Mouse (Mus musculus): Measurements from ENCODE around the gene Hoxa5. TPM values are rescaled to one million over a fixed set of nuclear protein-coding genes. Genes with fewer than 3 reads are reported as not detected.
A peak's percentile ranks its signal among the peaks of the same experiment; 100 is the strongest.

The Hoxa5 gene
- polyA plus RNA-seq, 2 experiments from 2014 or later: not detected

DNA sequence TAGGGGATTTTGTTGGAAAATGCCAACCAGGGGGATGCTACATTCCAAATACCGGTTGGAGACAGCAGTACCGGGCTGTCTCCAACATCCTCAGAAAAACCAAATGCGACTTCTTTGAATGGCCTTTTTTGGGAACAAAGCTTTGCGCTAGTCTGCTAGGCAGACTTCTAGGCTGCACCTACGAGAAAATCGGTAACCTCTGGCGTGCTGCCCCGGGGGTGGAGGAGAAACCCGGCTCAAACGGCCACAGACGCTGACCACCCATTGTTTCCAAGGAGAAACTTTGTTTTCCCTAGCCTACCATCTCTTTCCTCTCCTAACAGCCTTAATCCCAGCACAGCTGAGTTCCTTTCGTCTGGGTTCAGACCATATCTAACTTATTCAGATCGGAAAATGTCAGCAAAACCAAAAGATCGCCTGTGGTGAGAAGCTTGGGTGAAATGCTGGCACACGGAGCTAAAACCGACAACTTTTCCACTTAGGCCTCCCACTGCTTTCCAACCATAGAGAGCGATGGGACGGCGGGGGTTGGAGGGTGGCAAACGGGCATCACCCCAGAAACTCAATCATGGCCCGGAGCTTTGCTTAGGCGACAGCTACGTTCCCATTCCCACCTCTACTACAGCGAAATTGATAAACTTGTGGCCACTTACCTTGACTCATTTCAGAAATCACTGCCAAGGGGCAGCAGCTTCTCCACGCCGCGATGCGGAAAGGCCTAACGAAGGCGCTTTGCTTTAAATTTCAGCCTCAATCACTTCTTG is 35.4 kb upstream of the Hoxa5 start:
- ATAC-seq: peak; percentile 7

DNA sequence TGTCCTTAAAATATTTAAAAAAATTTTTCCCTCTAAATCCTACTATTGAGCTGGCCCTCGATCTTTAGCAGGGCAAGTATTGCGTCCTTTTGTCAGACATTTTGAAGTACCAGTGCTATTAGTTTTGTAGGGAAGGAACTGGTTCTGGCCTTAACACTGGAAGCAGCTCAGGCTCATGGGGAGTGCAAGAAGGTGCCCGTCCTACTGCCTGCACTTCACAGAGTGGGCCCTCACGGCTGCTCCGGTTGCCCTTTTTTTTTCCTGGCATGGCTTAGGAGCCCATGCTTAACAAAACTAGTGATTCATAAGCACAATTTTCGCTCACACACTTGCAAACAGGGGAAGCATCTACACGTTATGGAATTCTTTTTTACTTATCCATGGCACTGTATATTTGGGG is 34.6 kb upstream of the Hoxa5 start:
- no peak for ATAC-seq

DNA sequence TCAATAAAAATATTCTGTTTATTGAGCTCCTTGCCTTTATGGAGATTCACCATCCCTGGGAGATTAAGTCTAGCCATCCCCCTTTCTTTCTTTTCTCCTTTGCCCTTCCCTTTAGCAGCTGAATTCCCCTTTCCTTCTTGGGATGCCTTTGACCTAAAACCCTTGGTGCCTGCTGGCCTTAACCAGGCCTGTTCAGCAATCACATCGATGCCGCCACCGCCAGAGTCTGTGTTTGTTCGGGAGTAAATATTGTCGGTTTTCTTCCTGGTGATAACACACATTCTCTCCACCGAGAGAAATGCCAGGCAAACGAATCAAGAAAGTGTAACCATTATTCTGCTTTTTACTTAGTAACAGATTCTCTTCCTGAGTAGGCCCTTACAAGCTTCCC is 33.8 kb upstream of the Hoxa5 start:
- no peak for ATAC-seq

DNA sequence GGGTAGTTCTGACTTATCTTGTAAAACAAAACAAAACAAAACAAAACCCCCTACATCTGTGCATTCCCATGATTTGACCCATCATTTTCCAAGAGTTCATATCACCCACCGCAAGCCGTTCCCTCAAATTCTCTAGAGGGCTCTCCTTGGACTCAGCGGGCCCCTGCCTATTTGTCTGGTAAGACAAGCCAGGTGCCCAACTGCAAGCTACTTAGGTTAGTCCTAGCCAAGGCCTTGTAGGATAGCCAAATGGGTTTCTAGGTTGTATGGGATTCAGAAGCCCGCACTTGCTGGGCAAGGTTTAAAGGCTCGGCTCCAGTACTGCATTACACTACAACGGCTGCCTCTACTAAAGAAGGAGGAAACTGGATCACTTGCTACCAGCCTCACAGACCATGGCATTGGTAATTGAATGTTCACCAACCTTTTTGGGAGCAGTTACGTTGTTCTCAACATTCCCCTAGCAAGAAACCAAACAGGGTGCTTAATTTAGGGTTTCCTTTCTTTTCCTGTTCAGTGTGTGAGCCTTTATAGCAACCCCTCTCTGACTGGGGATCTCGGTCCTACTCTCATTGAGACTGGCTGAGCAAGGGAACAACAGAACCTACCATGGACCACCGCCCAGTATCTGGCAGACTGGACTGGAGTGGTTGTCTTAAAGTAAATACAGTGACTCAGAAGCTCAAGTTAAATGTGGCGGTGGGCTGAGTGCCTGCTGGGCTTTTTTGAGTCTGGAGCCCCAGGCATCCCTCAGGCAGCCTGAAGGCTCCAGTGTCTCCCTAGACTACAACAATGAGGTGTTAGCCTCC is 33.2 kb upstream of the Hoxa5 start:
- ATAC-seq: no peak

DNA sequence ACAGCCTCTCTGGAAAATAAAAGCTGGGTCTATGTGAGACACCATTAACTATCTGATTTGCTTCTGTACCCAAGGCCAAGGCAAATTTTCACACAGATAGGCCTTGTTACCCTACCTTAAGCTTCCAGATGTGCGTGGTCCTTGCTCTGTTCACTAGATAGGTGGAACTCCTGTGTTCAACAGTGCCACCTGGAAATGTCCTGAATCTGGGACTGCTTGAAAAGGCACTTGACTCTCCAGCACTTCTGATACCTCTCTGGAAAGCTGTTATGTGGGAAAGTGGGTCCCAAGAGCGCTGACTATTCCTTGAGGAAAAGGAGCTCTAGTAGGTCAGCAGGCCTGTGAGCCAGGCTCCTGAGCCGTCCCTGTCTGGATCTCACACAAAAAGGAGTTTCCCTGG is 32.4 kb upstream of the Hoxa5 start:
- no peak for ATAC-seq

DNA sequence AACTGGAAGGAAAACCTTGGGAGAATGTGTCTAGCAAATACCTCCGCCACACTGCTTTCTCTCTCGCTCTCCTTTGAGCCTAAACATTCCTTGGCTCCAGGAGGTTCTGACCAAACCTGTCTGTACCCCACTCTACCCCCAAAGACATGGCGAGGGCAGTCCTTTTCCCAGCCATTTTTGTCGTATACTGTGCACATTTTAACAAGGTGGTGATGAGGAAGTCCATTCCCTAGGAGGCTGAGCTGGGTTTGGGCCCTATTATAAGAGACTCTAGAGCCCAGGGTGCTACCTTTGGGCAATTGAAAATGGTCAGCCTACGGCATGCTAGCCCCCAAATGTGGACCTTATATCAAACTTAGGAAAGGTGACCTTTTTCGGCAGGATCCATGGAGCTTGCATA is 31.5 kb upstream of the Hoxa5 start:
- ATAC-seq: no peak

DNA sequence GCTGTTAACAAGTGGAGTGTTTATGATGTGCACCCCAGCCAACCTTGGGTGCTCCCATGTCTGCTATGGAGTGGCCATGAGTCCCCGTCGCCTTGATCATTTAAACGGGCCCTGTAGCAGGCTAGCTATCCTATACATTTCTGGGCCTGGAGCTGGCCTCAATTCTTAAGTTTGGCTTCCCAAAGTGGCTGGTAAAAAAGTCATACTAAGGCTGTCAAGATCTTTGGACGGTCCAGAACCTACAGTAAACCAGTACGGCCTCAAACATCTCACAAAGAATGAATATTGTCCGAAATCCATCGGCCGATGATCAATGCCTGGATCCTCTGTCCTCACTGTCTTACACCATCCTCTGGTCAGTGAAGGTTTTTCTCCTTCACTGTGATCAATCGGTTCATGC is 30.9 kb upstream of the Hoxa5 start:
- no peak for ATAC-seq

DNA sequence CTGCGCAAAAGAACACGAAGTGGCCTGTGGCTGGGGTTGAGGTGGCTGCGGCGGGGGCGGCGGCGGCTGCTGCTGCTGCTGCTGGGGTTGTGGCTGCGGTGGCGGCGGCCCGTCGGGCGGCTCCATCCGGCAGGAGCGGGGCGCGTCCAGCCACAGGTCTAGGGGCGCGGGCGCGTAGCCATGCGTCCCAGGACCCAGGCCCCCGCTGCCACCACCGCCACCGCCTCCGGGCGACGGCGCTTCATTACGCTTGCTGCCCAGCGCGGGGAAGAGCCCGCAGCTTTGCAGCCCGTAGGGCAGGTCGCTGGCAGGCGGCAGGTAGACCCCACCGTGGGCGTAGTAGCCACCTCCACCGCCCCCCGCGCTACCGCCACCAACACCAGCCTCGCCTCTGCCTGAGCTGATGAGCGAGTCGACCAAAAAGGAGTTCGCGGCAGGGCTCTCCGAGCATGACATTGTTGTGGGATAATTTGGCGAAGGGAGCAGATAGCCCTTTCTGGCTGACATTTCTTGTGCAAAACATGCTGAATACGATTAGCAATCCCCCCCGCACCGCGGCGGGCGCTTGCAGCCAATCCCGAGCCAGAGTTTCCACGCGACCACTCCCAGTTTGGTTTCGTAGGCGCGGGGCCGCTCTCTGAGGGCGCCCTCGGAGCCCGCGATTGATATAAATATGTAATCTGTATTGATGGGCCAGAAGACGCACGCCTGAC is 30.2 kb upstream of the Hoxa5 start:
- ATAC-seq: no peak

DNA sequence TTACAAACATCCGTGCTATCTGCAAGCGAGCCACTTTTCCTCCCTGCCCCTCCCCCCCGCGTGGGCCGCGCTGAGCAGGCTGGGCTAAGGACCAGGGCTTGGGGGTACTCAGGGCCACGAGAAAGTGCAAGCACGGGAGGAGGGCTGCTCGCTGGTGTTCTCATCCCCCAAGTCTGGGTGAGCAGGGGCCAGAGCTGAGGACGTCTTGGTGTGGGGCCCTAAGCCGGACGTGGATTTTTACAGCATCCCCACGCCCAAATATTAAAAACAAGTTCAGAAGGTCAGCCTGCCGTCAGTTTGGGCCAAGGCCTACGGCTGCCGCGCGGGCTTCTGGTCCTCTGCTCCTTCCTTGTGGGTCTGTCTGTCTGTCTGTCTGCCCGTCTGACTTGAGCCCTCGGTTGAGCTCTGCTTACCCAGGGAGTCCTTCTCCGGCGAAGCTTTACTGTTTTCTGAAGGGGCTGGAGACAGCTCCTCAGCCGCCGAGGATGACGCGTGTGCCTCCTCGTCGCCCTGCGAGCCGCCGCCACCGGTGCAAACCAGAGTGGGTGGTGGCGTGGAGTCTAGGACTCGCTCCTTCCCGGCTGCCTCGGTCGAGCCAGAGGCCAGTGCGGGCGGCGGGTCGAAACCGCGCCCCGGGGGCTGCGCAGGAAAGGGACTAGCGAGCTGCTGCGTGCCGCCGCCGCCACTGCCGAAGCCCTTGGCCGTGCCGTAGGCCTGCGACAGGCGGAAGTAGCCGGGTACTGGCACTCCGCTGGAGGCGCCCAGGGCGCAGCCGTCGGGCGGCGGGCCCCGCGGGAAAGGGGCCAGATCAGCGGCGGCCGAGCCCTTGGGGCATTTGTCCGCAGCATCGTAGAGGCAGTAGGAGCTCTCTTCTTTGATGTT is 29.4 kb upstream of the Hoxa5 start:
- no peak for ATAC-seq

DNA sequence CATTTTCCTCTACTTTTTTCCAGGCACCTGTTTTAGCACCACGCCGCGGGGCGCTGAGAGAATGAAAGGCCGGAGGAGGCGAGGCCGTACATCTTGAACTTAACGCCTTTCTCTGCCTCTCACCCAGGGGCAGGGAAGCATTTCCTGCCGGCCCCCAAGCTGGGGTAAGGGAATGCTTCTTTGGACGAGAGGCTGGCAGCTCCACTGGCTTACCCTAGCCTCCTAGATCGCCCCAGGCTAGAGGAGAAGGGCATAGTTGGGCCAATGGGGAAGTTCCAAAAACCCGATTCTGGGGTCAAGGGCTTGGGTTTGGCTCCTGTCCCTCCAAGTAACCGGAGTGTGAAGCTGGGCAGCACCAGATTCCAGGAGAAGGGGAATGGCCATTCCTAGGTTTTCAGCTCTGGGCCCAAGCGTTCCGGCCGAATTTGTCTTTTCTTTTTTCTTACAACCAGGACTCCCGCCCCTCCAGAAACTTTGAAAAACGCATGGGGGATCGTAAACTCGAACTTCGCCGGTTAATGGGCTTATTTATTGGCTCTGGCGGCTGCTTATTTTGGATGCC is 28.7 kb upstream of the Hoxa5 start:
- ATAC-seq: no peak

DNA sequence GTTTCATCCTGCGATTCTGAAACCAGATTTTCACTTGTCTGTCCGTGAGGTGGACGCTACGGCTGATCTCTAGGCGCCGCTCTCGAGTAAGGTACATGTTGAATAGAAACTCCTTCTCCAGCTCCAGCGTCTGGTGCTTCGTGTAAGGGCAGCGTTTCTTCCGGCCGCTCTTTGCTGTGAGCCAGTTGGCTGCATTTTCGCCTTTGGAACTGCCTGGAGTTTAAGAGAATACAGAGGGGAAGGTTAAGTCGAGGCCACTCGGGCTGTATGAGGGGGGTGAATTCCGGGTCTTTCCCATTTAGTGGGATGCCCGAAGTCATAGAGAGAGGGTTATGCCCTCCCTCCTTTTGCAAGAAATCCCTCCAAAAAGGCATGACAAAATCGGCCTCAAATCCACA is 28.2 kb upstream of the Hoxa5 start:
- no peak for ATAC-seq

DNA sequence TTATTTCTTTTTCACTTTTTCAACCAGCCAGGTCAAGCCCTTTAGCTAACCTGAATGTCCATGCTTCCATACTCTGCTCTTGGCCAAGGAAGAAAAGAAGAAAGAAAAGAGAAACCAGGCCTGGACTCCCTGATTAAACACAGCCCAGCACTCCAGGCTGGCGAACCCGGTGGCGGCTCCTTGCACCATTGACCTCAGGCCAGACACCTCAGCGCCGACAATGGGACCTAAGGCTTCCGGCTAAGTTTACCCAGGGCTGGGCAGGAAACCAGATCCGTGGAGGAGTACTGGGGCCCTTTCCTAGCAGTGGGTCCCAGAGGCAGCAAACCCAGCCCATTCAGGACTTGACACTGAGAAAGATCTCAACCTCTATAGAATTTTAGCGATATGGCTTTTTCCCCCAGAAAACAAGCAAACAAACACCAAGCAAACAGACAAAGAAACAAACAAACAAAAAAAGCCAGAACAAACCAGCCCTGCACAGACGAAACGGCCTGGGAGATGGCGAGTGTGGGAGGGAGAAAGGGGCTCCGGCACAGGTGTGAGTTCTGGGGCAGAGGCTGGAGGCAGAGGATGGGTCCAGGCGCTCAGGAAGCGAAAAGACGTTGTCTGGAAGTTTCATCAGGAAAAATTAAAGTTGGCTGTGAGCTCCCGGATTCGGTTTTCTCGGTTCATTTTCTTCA is 27.6 kb upstream of the Hoxa5 start:
- no peak for ATAC-seq

DNA sequence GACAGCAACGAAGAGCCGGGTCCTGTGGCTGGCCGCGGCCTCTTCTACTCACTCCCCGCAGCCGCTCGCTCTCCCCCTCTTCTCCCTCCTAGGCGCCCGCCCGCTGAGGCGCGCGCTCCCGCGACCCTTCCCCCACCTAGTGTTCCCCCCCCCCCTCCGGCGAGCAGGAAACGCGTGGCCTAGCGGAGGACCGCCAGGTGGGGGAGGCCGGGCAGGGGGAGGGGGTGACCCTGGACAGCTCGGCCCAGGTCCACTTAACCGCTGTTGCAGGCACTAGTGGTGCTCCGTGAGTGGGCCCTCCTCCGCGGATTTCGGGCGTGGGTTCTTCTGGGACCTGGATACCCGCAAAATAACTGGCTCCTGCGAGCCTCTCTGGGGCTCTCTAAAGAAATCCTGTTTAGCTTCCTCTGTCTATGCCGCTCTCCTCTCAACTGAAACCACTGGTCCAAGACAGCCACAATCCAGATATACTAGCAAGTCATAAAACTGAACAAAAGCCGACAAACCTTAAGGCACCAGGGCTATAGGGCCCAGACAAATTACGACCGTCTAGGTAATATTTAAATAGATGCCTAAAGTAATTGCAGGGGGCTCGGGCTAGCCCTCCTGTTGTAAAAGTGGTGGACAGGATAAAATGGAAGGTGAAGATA is 26.3 kb upstream of the Hoxa5 start, which contains the start of gene Hoxa9:
TSS of gene Hoxa9 (minus strand) at position 574 of the 650 bp plus-strand sequence.
- ATAC-seq: no peak

DNA sequence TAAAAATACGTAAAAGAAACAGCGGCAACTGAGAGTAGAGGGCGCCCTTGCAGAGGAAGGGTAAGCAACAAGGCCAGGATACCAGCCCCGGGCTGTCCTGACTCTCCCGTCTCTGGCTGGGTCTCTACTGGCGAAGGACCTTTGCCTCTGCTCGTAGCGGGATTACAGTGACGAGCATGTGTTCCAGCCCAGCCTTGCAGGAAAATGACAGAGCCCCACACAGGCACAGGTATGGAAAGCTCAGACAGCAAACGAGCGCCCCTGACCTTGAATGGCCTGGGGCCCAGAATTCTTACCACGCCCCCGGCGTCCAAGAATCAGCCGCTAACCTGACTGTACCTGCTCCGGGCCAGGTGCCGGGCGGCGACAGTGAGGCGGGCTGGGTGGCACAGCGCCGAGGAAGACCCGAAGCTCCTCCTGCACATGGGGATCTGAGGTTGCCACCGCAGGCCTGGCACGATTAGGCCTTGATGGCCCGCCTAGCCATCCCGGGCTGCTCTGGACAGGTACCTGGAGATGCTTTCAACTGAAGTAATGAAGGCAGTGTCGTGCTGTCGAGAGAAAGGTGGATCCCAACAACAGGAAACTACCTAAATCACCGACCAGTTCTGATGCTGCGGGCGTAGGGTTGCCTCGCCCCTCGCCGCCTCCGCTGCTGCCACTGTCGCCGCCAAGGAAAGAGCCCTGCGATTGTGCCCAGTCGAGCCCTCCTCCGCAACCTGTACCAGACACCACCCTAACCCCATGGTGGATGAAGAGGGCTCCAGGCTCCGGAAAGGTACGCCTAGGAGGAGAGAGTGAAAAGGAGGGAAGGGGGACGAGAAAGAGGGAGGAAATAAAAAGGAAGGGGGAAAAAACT is 25.4 kb upstream of the Hoxa5 start:
- ATAC-seq: peak; percentile 40

DNA sequence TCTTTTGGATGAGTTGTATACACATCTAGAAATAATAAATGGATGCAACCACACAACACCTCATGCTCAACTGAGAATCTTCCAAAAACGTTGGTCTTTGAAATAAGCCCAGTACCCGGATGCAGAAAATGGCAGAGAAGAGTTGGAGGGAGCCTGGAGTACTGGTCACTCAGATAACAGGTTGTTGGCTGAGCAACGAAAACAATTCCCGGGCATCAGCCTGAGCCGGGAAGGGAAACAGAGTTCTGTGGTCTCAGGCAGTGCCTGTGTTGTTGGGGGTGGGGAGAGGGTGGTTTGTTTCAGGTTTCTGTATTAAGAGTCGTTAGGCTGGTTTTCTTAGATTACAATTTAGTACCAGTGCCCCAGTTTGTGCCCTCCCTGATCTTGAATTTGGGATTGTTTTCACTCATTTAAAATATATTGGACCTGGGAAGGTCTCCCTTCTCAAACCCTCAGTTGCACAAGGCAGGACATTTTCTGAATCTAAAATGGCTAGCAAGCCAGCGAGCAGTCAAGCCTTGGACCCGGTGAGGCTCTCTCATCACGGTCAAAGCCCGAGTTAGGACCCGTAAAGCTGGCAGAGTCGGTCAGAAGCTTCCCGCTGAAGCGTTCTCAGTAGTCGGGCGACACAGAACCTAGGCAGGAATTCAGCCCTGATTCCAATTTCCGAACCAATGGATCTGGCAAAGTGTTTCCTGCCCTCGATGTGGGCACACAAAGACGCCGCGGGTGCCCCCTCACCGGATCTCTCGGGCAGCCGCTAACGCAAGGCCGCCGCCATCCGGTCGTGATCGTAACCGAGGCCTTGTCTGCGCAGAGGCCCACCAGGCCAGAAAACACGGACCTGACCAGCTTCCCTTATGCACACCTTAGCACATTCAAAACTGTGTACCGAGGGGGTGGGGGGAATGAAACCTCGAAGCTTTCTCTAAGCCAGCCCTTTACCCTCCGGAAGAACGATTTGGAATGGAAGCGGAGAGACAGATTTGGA is 24.4 kb upstream of the Hoxa5 start:
- no peak for ATAC-seq

DNA sequence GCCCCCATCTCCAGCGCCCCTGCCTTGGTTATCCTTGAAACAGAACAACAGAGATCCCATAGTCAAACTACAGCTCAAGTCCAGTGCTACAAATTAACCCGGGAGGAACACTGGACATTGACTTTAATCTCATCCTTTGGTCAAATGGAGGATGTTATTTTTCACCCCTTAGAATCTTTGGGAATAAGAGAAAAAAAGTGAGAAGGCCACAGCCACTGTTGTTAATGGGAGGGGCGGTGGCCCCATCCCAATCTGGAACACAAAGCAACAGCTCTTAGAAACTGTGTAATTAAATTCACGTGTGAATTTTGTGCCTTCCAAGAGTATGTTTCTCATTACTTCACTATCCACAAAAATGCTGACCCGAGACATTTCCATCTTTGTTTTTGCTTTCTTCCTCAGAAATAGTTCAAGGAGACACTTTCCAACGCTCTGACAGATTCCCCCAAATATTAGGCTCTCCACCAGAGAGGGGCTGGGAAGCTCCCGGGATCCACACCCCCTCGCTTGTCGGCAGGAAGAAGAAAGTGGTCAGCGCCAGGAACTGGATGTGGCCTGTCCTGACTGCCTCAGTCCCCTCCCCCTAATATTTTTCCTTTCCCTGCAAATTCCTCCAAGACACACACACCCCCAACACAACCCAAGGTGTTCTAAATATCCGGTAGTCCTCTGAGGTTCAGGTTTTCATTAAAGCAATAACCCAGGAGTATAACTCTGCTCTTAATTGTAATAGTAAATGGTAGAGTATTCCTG is 23.3 kb upstream of the Hoxa5 start:
- ATAC-seq: no peak

DNA sequence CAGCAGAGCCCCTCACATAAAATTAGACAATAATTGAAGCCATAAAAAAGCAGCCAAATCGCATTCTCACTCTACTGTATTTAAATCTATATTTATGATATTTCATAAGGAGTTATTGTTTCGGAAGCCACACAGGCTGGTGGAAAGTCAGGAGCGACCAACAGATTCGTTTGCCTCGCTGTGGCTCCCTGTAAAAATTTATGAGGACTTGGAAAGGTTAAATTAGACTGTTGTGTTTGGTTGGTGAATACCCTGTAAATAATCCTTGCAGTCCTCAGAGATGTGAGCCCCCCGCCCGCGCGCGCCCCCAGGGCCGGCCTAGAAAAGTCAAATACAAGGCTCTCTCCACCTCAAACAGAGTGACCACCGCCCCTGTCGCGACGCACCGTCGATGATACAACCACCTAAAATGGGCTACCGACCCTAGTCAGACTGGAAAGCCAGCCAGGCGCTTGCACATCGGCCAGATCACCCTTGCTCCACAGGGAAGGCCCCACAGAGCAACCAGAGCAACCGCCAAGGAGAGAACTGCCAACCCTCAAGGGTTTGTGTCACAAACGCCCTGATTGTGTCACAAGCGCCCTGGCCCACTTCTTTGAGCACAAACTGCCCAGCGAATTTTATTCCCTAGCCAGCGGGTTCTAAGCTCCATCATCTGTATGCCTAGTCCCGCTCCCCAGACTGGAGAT is 22.3 kb upstream of the Hoxa5 start:
- ATAC-seq: no peak
